ENCODE assay signal across 8 mouse cellular contexts in the genomic region with DNA sequence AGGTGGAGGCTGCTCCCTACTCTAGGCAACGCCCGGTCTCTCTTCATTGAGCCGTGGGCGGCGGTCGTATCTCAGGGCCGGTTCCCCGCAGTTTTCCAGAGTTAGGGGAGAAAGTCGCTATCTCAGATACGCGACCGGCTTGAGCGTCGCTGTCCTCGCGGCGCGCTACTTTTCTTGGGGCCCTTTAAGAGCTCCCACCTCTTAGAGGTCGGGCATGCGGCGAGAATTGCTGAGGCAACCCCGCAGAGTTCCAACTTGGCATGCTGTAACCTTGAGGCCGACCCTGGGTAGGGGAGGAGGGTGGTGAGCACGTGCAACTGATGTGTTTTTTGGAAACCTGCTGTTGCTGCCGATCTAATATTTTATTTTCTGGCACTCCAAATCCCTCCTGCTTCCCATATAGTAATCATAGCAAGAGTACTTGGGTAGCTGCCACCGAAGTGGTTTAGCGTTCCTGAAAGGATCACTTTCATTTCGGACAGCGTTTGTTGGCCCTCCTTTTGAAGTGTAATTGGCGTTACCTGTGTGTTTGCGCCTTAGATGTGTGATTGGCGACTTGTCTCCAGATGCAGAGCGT. TPM values are rescaled to one million over a fixed set of nuclear protein-coding genes. Genes with fewer than 3 reads are reported as not detected.
DNase-seq lines count a peak whose midpoint lies in the region; ATAC-seq and TF ChIP-seq lines count a peak whose summit lies in the region.

No protein-coding gene starts in this region.

- TF ChIP-seq POLR2A in cerebellum, adult 2 months (IDR thresholded peaks at IDR 0.05; ENCODE audit: borderline replicate concordance, insufficient read depth, low read length) = no peak

- peaks cover 24% of the 10 kb centered on the region; the same call in 1 of the 2 replicates for H3K36me3 ChIP-seq in embryonic facial prominence, embryonic 15.5 days
- peaks cover 31% of the 10 kb centered on the region for H3K36me3 ChIP-seq in limb, embryonic 10.5 days
- peaks cover 25% of the 10 kb centered on the region for H3K36me3 ChIP-seq in neural tube, embryonic 13.5 days

- no peaks in the 10 kb centered on the region for H3K27me3 ChIP-seq in cerebellum, adult 2 months (ENCODE audit: control insufficient read depth, insufficient read depth, low read length)
- no peaks in the 10 kb centered on the region for H3K27me3 ChIP-seq in embryonic facial prominence, embryonic 15.5 days
- no peaks in the 10 kb centered on the region for H3K27me3 ChIP-seq in limb, embryonic 10.5 days (ENCODE audit: low read depth, poor library complexity, severe bottlenecking)
- H3K27me3 ChIP-seq in neural tube, embryonic 13.5 days = no peaks in the 10 kb centered on the region

- no peak for DNase-seq in cerebellum, adult 2 months
- DNase-seq in cerebellum, postnatal 14 days = no peak
- peak; percentile 24 for DNase-seq in A20 (ENCODE audit: low read depth, low spot score)
- DNase-seq in limb, embryonic 10.5 days (ENCODE audit: low spot score) = no peak
- DNase-seq in thymus, postnatal 10 days (ENCODE audit: low spot score in 2 of 2) = no peak
- DNase-seq in urinary bladder, adult 2 months (ENCODE audit: low spot score) = no peak

- H3K27ac ChIP-seq in cerebellum, adult 2 months (ENCODE audit: insufficient read depth, low read length) = no peak overlapping the region
- peak overlapping the region; percentile 71 for H3K27ac ChIP-seq in embryonic facial prominence, embryonic 15.5 days (replicated peaks)
- peak overlapping the region; percentile 83 for H3K27ac ChIP-seq in limb, embryonic 10.5 days
- peak overlapping the region; percentile 46; the same call in 1 of the 2 replicates for H3K27ac ChIP-seq in neural tube, embryonic 13.5 days (replicated peaks)

- no peaks in the 10 kb centered on the region for H3K4me1 ChIP-seq in cerebellum, adult 2 months (ENCODE audit: control insufficient read depth, insufficient read depth, low read length)
- peaks cover 10% of the 10 kb centered on the region for H3K4me1 ChIP-seq in embryonic facial prominence, embryonic 15.5 days
- peaks cover 11% of the 10 kb centered on the region for H3K4me1 ChIP-seq in limb, embryonic 10.5 days
- peaks cover 20% of the 10 kb centered on the region for H3K4me1 ChIP-seq in neural tube, embryonic 13.5 days (replicated peaks)

- peak overlapping the region; percentile 94 for H3K4me3 ChIP-seq in cerebellum, adult 2 months (replicated peaks; ENCODE audit: insufficient read depth, low read depth, low read length)
- peak overlapping the region; percentile 84 for H3K4me3 ChIP-seq in embryonic facial prominence, embryonic 15.5 days (replicated peaks)
- H3K4me3 ChIP-seq in limb, embryonic 10.5 days = peak overlapping the region; percentile 82
- peak overlapping the region; percentile 91 for H3K4me3 ChIP-seq in neural tube, embryonic 13.5 days

- peak overlapping the region; percentile 74 for H3K9ac ChIP-seq in embryonic facial prominence, embryonic 15.5 days
- H3K9ac ChIP-seq in neural tube, embryonic 13.5 days = peak overlapping the region; percentile 76

- peak; percentile 70 for ATAC-seq in embryonic facial prominence, embryonic 15.5 days (ENCODE audit: insufficient number of reproducible peaks, low FRiP score, low TSS enrichment, low read depth)
- ATAC-seq in neural tube, embryonic 13.5 days (ENCODE audit: low read depth) = peak; percentile 85

- H3K4me2 ChIP-seq in embryonic facial prominence, embryonic 15.5 days (replicated peaks) = peak overlapping the region; percentile 77
- H3K4me2 ChIP-seq in neural tube, embryonic 13.5 days = peak overlapping the region; percentile 98

- WGBS in cerebellum, adult 2 months = 1% methylated on average over 33 of the region's 33 CpGs
- WGBS in embryonic facial prominence, embryonic 15.5 days = under 1% methylated on average over 33 of the region's 33 CpGs
- WGBS in limb, embryonic 10.5 days = 2% methylated on average over 33 of the region's 33 CpGs
- 3% methylated on average over 33 of the region's 33 CpGs for WGBS in neural tube, embryonic 13.5 days

- no peak for TF ChIP-seq CTCF in cerebellum, adult 2 months (IDR thresholded peaks at IDR 0.05; ENCODE audit: borderline replicate concordance, insufficient read depth, low read depth, low read length)

- H3K9me3 ChIP-seq in embryonic facial prominence, embryonic 15.5 days (replicated peaks) = no peaks in the 10 kb centered on the region
- H3K9me3 ChIP-seq in limb, embryonic 10.5 days (replicated peaks) = no peaks in the 10 kb centered on the region
- H3K9me3 ChIP-seq in neural tube, embryonic 13.5 days = no peaks in the 10 kb centered on the region

RNA-seq across cellular contexts. Expression of gene Trnt1, which starts 0.5 kb away (rescaled TPM):
- polyA plus RNA-seq in cerebellum, adult 2 months (2012; rRNA removed) = 32.2 and 34.9 TPM in 2 replicates
- polyA plus RNA-seq in embryonic facial prominence, embryonic 15.5 days (2015; fragmentation: Nextera tagmentation; extraction: Ambion mirVana) = 54.6 and 55.0 TPM in 2 replicates
- 66.4 and 68.5 TPM in 2 replicates for polyA plus RNA-seq in limb, embryonic 10.5 days (2016; fragmentation: Nextera tagmentation; extraction: Ambion mirVana)
- 66.4 and 71.0 TPM in 2 replicates for polyA plus RNA-seq in neural tube, embryonic 13.5 days (2015; fragmentation: Nextera tagmentation; extraction: Ambion mirVana)
- polyA plus RNA-seq in urinary bladder, adult 2 months (2012; rRNA removed) = 22.6 and 24.7 TPM in 2 replicates

RNA-seq across cellular contexts. Expression of gene Il5ra, which starts 20.5 kb away (rescaled TPM):
- not detected in 2 replicates for polyA plus RNA-seq in cerebellum, adult 2 months (2012; rRNA removed)
- polyA plus RNA-seq in embryonic facial prominence, embryonic 15.5 days (2015; fragmentation: Nextera tagmentation; extraction: Ambion mirVana) = 0.20 and 0.37 TPM in 2 replicates
- polyA plus RNA-seq in limb, embryonic 10.5 days (2016; fragmentation: Nextera tagmentation; extraction: Ambion mirVana) = not detected in 2 replicates
- polyA plus RNA-seq in neural tube, embryonic 13.5 days (2015; fragmentation: Nextera tagmentation; extraction: Ambion mirVana) = not detected in 2 replicates
- 0.04 and 0.13 TPM in 2 replicates for polyA plus RNA-seq in urinary bladder, adult 2 months (2012; rRNA removed)

RNA-seq across cellular contexts. Expression of gene Crbn, which starts 30.5 kb away (rescaled TPM):
- polyA plus RNA-seq in cerebellum, adult 2 months (2012; rRNA removed) = 57.2 and 57.3 TPM in 2 replicates
- 42.2 and 42.6 TPM in 2 replicates for polyA plus RNA-seq in embryonic facial prominence, embryonic 15.5 days (2015; fragmentation: Nextera tagmentation; extraction: Ambion mirVana)
- 39.0 and 44.5 TPM in 2 replicates for polyA plus RNA-seq in limb, embryonic 10.5 days (2016; fragmentation: Nextera tagmentation; extraction: Ambion mirVana)
- 69.4 and 74.0 TPM in 2 replicates for polyA plus RNA-seq in neural tube, embryonic 13.5 days (2015; fragmentation: Nextera tagmentation; extraction: Ambion mirVana)
- polyA plus RNA-seq in urinary bladder, adult 2 months (2012; rRNA removed) = 31.3 and 32.7 TPM in 2 replicates
